Mouse (Mus musculus) bone marrow macrophage, adult 2 months (primary cell): ENCODE measurements at regions not wholly inside any gene's neighbourhood (a gene's known extent, or its start where the extent isn't known, plus 50 kb on each side); places are given as distances from the start of the nearest gene placed in this dataset.

Experiments
- H3K27ac ChIP-seq: 2 replicates; pipeline ENCODE4 v1.5.1; 2012; ENCODE audit warnings: low read depth, low read length; ENCODE audit not compliant: insufficient read depth
- H3K4me1 ChIP-seq: 2 replicates; pipeline ENCODE4 v1.6.1; 2012; ENCODE audit warnings: low read length; ENCODE audit not compliant: control insufficient read depth, insufficient read depth
- H3K4me3 ChIP-seq: 2 replicates; pipeline ENCODE4 v1.5.1; 2012; ENCODE audit warnings: mild to moderate bottlenecking, low read length, moderate library complexity; ENCODE audit not compliant: insufficient read depth
- CTCF ChIP-seq: IDR thresholded peaks from 2 replicates; pipeline ENCODE4 v1.5.1; 2012; ENCODE audit warnings: low read depth, mild to moderate bottlenecking, low read length, moderate library complexity
- POLR2A ChIP-seq: IDR thresholded peaks from 2 replicates; pipeline ENCODE4 v1.6.1; 2012; ENCODE audit warnings: mild to moderate bottlenecking, low read depth, low read length, borderline replicate concordance

GRCm38 (mm10) chr15:96881519-96882170 lies 174.1 kb downstream of the Slc38a4 start:
- TF ChIP-seq CTCF (no peak), POLR2A (no peak)
- H3K4me1 ChIP-seq: no peaks in the 10 kb centered on the region
- no peak overlapping the region for H3K27ac ChIP-seq
- H3K4me3 ChIP-seq: no peak overlapping the region

- no peak overlapping the region for H3K4me3 ChIP-seq
- TF ChIP-seq CTCF (no peak), POLR2A (no peak)
- H3K27ac ChIP-seq: no peak overlapping the region
- no peaks in the 10 kb centered on the region for H3K4me1 ChIP-seq
Measured at GRCm38 (mm10) chr15:96880066-96880465, 175.7 kb downstream of the Slc38a4 start.

GRCm38 (mm10) chr15:96878796-96879195 lies 177.0 kb downstream of the Slc38a4 start:
- Histone ChIP-seq H3K4me3 (no peak overlapping the region), H3K27ac (no peak overlapping the region), H3K4me1 (no peaks in the 10 kb centered on the region)
- TF ChIP-seq POLR2A (no peak), CTCF (no peak)

GRCm38 (mm10) chr15:96877931-96878330 lies 177.8 kb downstream of the Slc38a4 start:
- Histone ChIP-seq H3K4me3 (no peak overlapping the region), H3K4me1 (no peaks in the 10 kb centered on the region), H3K27ac (no peak overlapping the region)
- TF ChIP-seq POLR2A (no peak), CTCF (no peak)

GRCm38 (mm10) chr15:96877271-96877670 lies 177.7 kb upstream of the Slc38a2 start:
- Histone ChIP-seq H3K4me1 (no peaks in the 10 kb centered on the region), H3K4me3 (no peak overlapping the region), H3K27ac (no peak overlapping the region)
- TF ChIP-seq POLR2A: no peak
- no peak for TF ChIP-seq CTCF

- Histone ChIP-seq H3K4me1 (no peaks in the 10 kb centered on the region), H3K4me3 (no peak overlapping the region), H3K27ac (no peak overlapping the region)
- TF ChIP-seq POLR2A (no peak), CTCF (no peak)
Measured at GRCm38 (mm10) chr15:96874145-96874544, 174.6 kb upstream of the Slc38a2 start.

GRCm38 (mm10) chr15:96873562-96873961 lies 174.0 kb upstream of the Slc38a2 start:
- TF ChIP-seq POLR2A (no peak), CTCF (no peak)
- no peak overlapping the region for H3K4me3 ChIP-seq
- H3K4me1 ChIP-seq: no peaks in the 10 kb centered on the region
- no peak overlapping the region for H3K27ac ChIP-seq

GRCm38 (mm10) chr15:96873126-96873525 lies 173.6 kb upstream of the Slc38a2 start:
- H3K27ac ChIP-seq: no peak overlapping the region
- no peaks in the 10 kb centered on the region for H3K4me1 ChIP-seq
- TF ChIP-seq CTCF (no peak), POLR2A (no peak)
- no peak overlapping the region for H3K4me3 ChIP-seq

- H3K27ac ChIP-seq: no peak overlapping the region
- no peaks in the 10 kb centered on the region for H3K4me1 ChIP-seq
- no peak overlapping the region for H3K4me3 ChIP-seq
- no peak for TF ChIP-seq CTCF
- TF ChIP-seq POLR2A: no peak
Measured at GRCm38 (mm10) chr15:96867701-96868100, 168.2 kb upstream of the Slc38a2 start.

GRCm38 (mm10) chr15:96865932-96866331 lies 166.4 kb upstream of the Slc38a2 start:
- Histone ChIP-seq H3K4me3 (no peak overlapping the region), H3K4me1 (no peaks in the 10 kb centered on the region), H3K27ac (no peak overlapping the region)
- TF ChIP-seq CTCF: no peak
- no peak for TF ChIP-seq POLR2A
